Mouse (Mus musculus) c-Kit-positive CD71-positive TER-119-positive erythroid progenitor cells, embryonic 14.5 days (primary cell): ENCODE results near the gene Mvk.

Source experiments
- DNase-seq: peaks from one replicate; pipeline ENCODE4 v3.0.0-alpha.2; 2013; ENCODE audit warnings: low spot score

Gene Mvk

GRCm38 (mm10) chr5:114443566-114444367 lies at the start of gene Mvk, which contains the start of gene Mmab:
Gene Mvk, plus strand, starts transcription at chr5:114444269.
Gene Mmab, minus strand, starts transcription at chr5:114444060.
- peak; percentile 96 for DNase-seq

- no peak for DNase-seq
Measured at GRCm38 (mm10) chr5:114406592-114406991, 37.5 kb upstream of the Mvk start.

- DNase-seq = no peak
Measured at GRCm38 (mm10) chr5:114407269-114407668, 36.8 kb upstream of the Mvk start.

- no peak for DNase-seq
Measured at GRCm38 (mm10) chr5:114407810-114408209, 36.3 kb upstream of the Mvk start.

- DNase-seq = no peak
Measured at GRCm38 (mm10) chr5:114408846-114409245, 35.2 kb upstream of the Mvk start.

- DNase-seq = no peak
Measured at GRCm38 (mm10) chr5:114410429-114410828, 33.6 kb upstream of the Mvk start.

- no peak for DNase-seq
Measured at GRCm38 (mm10) chr5:114412361-114412998, 31.6 kb upstream of the Mvk start.

GRCm38 (mm10) chr5:114413067-114413735 lies 30.9 kb upstream of the Mvk start:
- DNase-seq = no peak

- no peak for DNase-seq
Measured at GRCm38 (mm10) chr5:114415606-114416005, 28.5 kb upstream of the Mvk start.

- DNase-seq = no peak
Measured at GRCm38 (mm10) chr5:114416855-114417254, 27.2 kb upstream of the Mvk start.

GRCm38 (mm10) chr5:114418541-114418940 lies 25.5 kb upstream of the Mvk start:
- DNase-seq = no peak

- DNase-seq = no peak
Measured at GRCm38 (mm10) chr5:114421561-114422298, 22.3 kb upstream of the Mvk start.

- DNase-seq = no peak
Measured at GRCm38 (mm10) chr5:114422591-114422990, 21.5 kb upstream of the Mvk start.

GRCm38 (mm10) chr5:114423961-114424360 lies 20.1 kb upstream of the Mvk start:
- no peak for DNase-seq

- no peak for DNase-seq
Measured at GRCm38 (mm10) chr5:114426732-114427131, 17.3 kb upstream of the Mvk start.

GRCm38 (mm10) chr5:114428621-114429020 lies 15.4 kb upstream of the Mvk start:
- no peak for DNase-seq

GRCm38 (mm10) chr5:114429781-114430180 lies 14.3 kb upstream of the Mvk start:
- no peak for DNase-seq

- DNase-seq = no peak
Measured at GRCm38 (mm10) chr5:114434359-114434758, 9.7 kb upstream of the Mvk start.

GRCm38 (mm10) chr5:114435588-114435987 lies 8.5 kb upstream of the Mvk start:
- no peak for DNase-seq

GRCm38 (mm10) chr5:114444368-114444692 lies 261 bp downstream of the Mvk start:
- DNase-seq = no peak

- DNase-seq = no peak
Measured at GRCm38 (mm10) chr5:114449011-114449410, 4.9 kb downstream of the Mvk start.

GRCm38 (mm10) chr5:114456287-114456686 lies 12.2 kb downstream of the Mvk start:
- DNase-seq = no peak
